Mouse (Mus musculus): ENCODE results near the gene Gm19426. TPM values are rescaled to one million over a fixed set of nuclear protein-coding genes. Genes with fewer than 3 reads are reported as not detected.

The Gm19426 gene
- total and polyA plus RNA-seq, 3 experiments, result not detected

DNA sequence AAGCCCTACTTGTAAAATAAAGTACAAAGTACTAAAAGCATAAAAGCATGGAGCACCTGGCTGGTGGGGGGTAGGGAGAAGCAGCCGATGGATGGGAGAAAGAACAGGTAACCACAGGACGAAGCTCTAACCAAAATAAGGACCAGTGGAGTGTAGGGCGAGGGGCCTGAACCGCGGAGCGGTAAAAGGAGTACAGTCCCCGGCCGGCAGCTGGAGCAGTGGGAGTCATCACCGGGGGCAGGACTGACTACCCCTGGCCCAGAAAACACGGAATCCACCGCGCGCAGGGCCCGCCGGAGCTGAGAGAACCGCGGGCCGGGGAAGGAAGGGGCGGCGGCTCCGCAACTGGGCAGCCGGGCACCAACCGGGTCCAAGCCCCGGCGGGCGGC, 29.0 kb downstream of the Gm19426 start:
- DNase-seq (ENCODE audit: low read depth, low spot score), result no peak
- Histone ChIP-seq H3K9me3 (replicated peaks; ENCODE audit: insufficient read depth, low read length) (no peaks in the 10 kb centered on the region), H3K36me3 (ENCODE audit: control insufficient read depth in 1 of 2, insufficient read depth in 2 of 2, low read length in 2 of 2) (peaks cover 4 to 27% of the 10 kb centered on the region in 2 experiments), H3K9ac (ENCODE audit: control insufficient read depth, low read depth, low read length, poor library complexity, severe bottlenecking) (peak overlapping the region; percentile 87), H3K79me2 (ENCODE audit: control insufficient read depth, insufficient read depth, low read length, poor library complexity) (peaks cover 39% of the 10 kb centered on the region), H3K27ac (ENCODE audit: control insufficient read depth, low read depth, low read length) (peak overlapping the region; percentile 84), H3K4me1 (ENCODE audit: control insufficient read depth in 1 of 2, insufficient read depth in 2 of 2, low read length in 2 of 2) (peaks cover 0 to 11% of the 10 kb centered on the region in 2 experiments; a peak in 2 of 4 replicates), H3K4me3 (ENCODE audit: control insufficient read depth in 1 of 2, insufficient read depth in 1 of 2, low read depth in 2 of 2, low read length in 2 of 2) (peak overlapping the region; percentile 83 to 92), H3K27me3 (ENCODE audit: control insufficient read depth in 1 of 2, insufficient read depth in 2 of 2, low read length in 2 of 2) (no peaks in the 10 kb centered on the region)
- TF ChIP-seq SMC3 (IDR thresholded peaks at IDR 0.05; ENCODE audit: low read depth, low read length), result no peak
- TF ChIP-seq CTCF (IDR thresholded peaks at IDR 0.05 in 2 of 3, conservative IDR thresholded peaks at IDR 0.05 in 1 of 3; ENCODE audit: control insufficient read depth in 1 of 3, insufficient read depth in 1 of 3, low read depth in 2 of 3, low read length in 3 of 3, poor library complexity in 1 of 3, severe bottlenecking in 1 of 3), result no peak
- 0 out of 2 replicates have a peak, but pooled peaks have one; percentile 2 for TF ChIP-seq TBP (IDR thresholded peaks at IDR 0.05; ENCODE audit: low read depth, low read length)
- peak; percentile 88; the same call in 1 of the 2 replicates for TF ChIP-seq CHD1 (IDR thresholded peaks at IDR 0.05; ENCODE audit: low read depth, low read length)
- no peak for TF ChIP-seq BHLHE40 (IDR thresholded peaks at IDR 0.05; ENCODE audit: borderline replicate concordance, low read depth, low read length)
- peak; percentile 67; the same call in 1 of the 2 replicates for TF ChIP-seq SIN3A (IDR thresholded peaks at IDR 0.05; ENCODE audit: low read length)
- no peak for TF ChIP-seq POLR2AphosphoS2 (IDR thresholded peaks at IDR 0.05; ENCODE audit: low read length)
- TF ChIP-seq UBTF (IDR thresholded peaks at IDR 0.05; ENCODE audit: borderline replicate concordance, insufficient read depth, low read depth, low read length), result no peak
- no peak for TF ChIP-seq ZC3H11A (IDR thresholded peaks at IDR 0.05; ENCODE audit: low read depth, low read length)
- no peak for TF ChIP-seq ZKSCAN1 (IDR thresholded peaks at IDR 0.05; ENCODE audit: low read depth, low read length)
- no peak for TF ChIP-seq ETS1 (IDR thresholded peaks at IDR 0.05; ENCODE audit: low read depth, low read length)

- Histone ChIP-seq H3K27me3 (ENCODE audit: control insufficient read depth in 1 of 2, insufficient read depth in 2 of 2, low read length in 2 of 2) (no peaks in the 10 kb centered on the region), H3K79me2 (ENCODE audit: control insufficient read depth, insufficient read depth, low read length, poor library complexity) (peaks cover 62% of the 10 kb centered on the region), H3K36me3 (ENCODE audit: control insufficient read depth in 1 of 2, insufficient read depth in 2 of 2, low read length in 2 of 2) (peaks cover 8 to 37% of the 10 kb centered on the region in 2 experiments), H3K9ac (ENCODE audit: control insufficient read depth, low read depth, low read length, poor library complexity, severe bottlenecking) (no peak overlapping the region), H3K4me3 (ENCODE audit: control insufficient read depth in 1 of 2, insufficient read depth in 1 of 2, low read depth in 2 of 2, low read length in 2 of 2) (no peak overlapping the region), H3K4me1 (ENCODE audit: control insufficient read depth in 1 of 2, insufficient read depth in 2 of 2, low read length in 2 of 2) (peaks cover 2 to 7% of the 10 kb centered on the region in 2 experiments; a peak in 1 of 4 replicates), H3K27ac (ENCODE audit: control insufficient read depth, low read depth, low read length) (no peak overlapping the region), H3K9me3 (replicated peaks; ENCODE audit: insufficient read depth, low read length) (no peaks in the 10 kb centered on the region)
- no peak for DNase-seq (ENCODE audit: low read depth, low spot score)
- TF ChIP-seq USF2 (IDR thresholded peaks at IDR 0.05; ENCODE audit: borderline replicate concordance in 1 of 2, insufficient read depth in 1 of 2, low read depth in 1 of 2, low read length in 2 of 2) (no peak), CTCF (IDR thresholded peaks at IDR 0.05 in 2 of 3, conservative IDR thresholded peaks at IDR 0.05 in 1 of 3; ENCODE audit: control insufficient read depth in 1 of 3, insufficient read depth in 1 of 3, low read depth in 2 of 3, low read length in 3 of 3, poor library complexity in 1 of 3, severe bottlenecking in 1 of 3) (no peak), USF1 (IDR thresholded peaks at IDR 0.05; ENCODE audit: low read depth, low read length) (no peak), JUND (IDR thresholded peaks at IDR 0.05; ENCODE audit: low read depth, low read length) (no peak), MYC (IDR thresholded peaks at IDR 0.05; ENCODE audit: low read depth, low read length) (no peak), TCF12 (IDR thresholded peaks at IDR 0.05; ENCODE audit: low read depth, low read length) (no peak), NELFE (IDR thresholded peaks at IDR 0.05; ENCODE audit: low read depth, low read length) (no peak), CHD2 (IDR thresholded peaks at IDR 0.05; ENCODE audit: low read length) (no peak), MAFK (IDR thresholded peaks at IDR 0.05; ENCODE audit: borderline replicate concordance, low read depth, low read length) (no peak), ZNF384 (IDR thresholded peaks at IDR 0.05; ENCODE audit: low read depth, low read length) (no peak; the same call in none of the 2 replicates), MAX (IDR thresholded peaks at IDR 0.05; ENCODE audit: low read length) (no peak), POLR2AphosphoS5 (IDR thresholded peaks at IDR 0.05; ENCODE audit: borderline replicate concordance, low read depth, low read length) (no peak), NRF1 (IDR thresholded peaks at IDR 0.05; ENCODE audit: insufficient read depth, low read depth, low read length, poor library complexity, severe bottlenecking) (no peak), KAT2A (conservative IDR thresholded peaks at IDR 0.05; ENCODE audit: low read depth, low read length) (no peak)
Measured at GRCm38 (mm10) chr2:84711898-84712297, 31.6 kb downstream of the Gm19426 start.
